Mouse (Mus musculus) heart, adult 2 months (tissue): ENCODE measurements around the gene Zmynd8. TPM values are rescaled to one million over a fixed set of nuclear protein-coding genes. Genes with fewer than 3 reads are reported as not detected.

Experiments used
- DNase-seq, 2 experiments: peaks; one replicate each; pipeline ENCODE4 v3.0.0; 2021
- H3K27ac ChIP-seq: fragments of 200-600 bp; 2 replicates; pipeline ENCODE4 v1.8.1; 2022
- H3K27me3 ChIP-seq: fragments of 200-500 bp; 2 replicates; pipeline ENCODE4 v1.6.1; 2012; ENCODE audit warnings: mild to moderate bottlenecking, low read length, inconsistent platforms, mixed read lengths; ENCODE audit not compliant: control insufficient read depth, insufficient read depth
- H3K36me3 ChIP-seq: fragments of 200-500 bp; 2 replicates; pipeline ENCODE4 v1.6.1; 2012; ENCODE audit warnings: low read length, inconsistent platforms; ENCODE audit not compliant: control insufficient read depth, insufficient read depth
- H3K4me1 ChIP-seq: fragments of 200-500 bp; 2 replicates; pipeline ENCODE4 v1.6.1; 2011; ENCODE audit warnings: low read length; ENCODE audit not compliant: control insufficient read depth, insufficient read depth
- H3K4me3 ChIP-seq: fragments of 200-600 bp; 2 replicates; pipeline ENCODE4 v1.8.1; 2022
- H3K79me2 ChIP-seq: fragments of 200-500 bp; replicated peaks from 2 replicates; pipeline ENCODE4 v1.6.1; 2012; ENCODE audit warnings: mild to moderate bottlenecking, inconsistent platforms, low read length, moderate library complexity, mixed read lengths; ENCODE audit not compliant: control insufficient read depth, insufficient read depth
- H3K9ac ChIP-seq: fragments of 200-500 bp; 2 replicates; pipeline ENCODE4 v1.6.1; 2012; ENCODE audit warnings: low read depth, mild to moderate bottlenecking, control low read depth, inconsistent platforms, low read length, mixed read lengths
- CTCF ChIP-seq: fragments of 200-600 bp; IDR thresholded peaks from 2 replicates; pipeline ENCODE4 v1.8.1; 2022; ENCODE audit warnings: antibody characterized with exemption, mild to moderate bottlenecking, moderate library complexity
- EP300 ChIP-seq: fragments of 200-500 bp; IDR thresholded peaks from 2 replicates; pipeline ENCODE4 v1.6.1; 2011; ENCODE audit warnings: low read depth, low read length, control low read depth; ENCODE audit not compliant: insufficient read depth
- POLR2A ChIP-seq: fragments of 200-500 bp; IDR thresholded peaks from 2 replicates; pipeline ENCODE4 v1.6.1; 2011; ENCODE audit warnings: mild to moderate bottlenecking, low read depth, low read length, control low read depth; ENCODE audit not compliant: insufficient read depth
- WGBS: fragments of 180-500 bp; shearing (Covaris S2); methylation state at CpG from one replicate; pipeline ENCODE4 v1.1.7; 2018; 5-methylcytosine and 5-hydroxymethylcytosine counted together
- intact Hi-C: fragments of 180-260 bp; cut with DNase I; formaldehyde crosslinking; loops from one replicate; pipeline ENCODE4 v1.15.1; 2025
- polyA plus RNA-seq: library from polyadenylated mRNA; depleted of rRNA; stranded (reverse); fragments of >200 nt; gene quantifications from 2 replicates; pipeline ENCODE4 v1.2.3, GENCODE M21; 2012
- total RNA-seq, 2 experiments: library from RNA; stranded (reverse); gene quantifications; 2 replicates each; pipeline ENCODE4 v1.2.3; 2021

Gene Zmynd8
- total and polyA plus RNA-seq, 3 experiments = 20.4 to 47.2 (median 44.4) TPM

GRCm38 (mm10) chr2:165834601-165835000, 64.2 kb downstream of the Zmynd8 start:
- no peaks in the 10 kb centered on the region for H3K79me2 ChIP-seq
- H3K36me3 ChIP-seq = peaks cover 10% of the 10 kb centered on the region
- intact Hi-C loops = no loop called here
- H3K9ac ChIP-seq = no peak overlapping the region
- no peak overlapping the region for H3K4me3 ChIP-seq
- no peaks in the 10 kb centered on the region for H3K27me3 ChIP-seq
- peaks cover 7% of the 10 kb centered on the region for H3K4me1 ChIP-seq
- no peak for DNase-seq
- 74% methylated on average over 13 of the region's 13 CpGs for WGBS
- peak overlapping the region; percentile 44 for H3K27ac ChIP-seq
- TF ChIP-seq EP300 (no peak), POLR2A (no peak), CTCF (no peak)

- Histone ChIP-seq H3K9ac (no peak overlapping the region), H3K79me2 (no peaks in the 10 kb centered on the region), H3K4me3 (no peak overlapping the region), H3K27ac (peak overlapping the region; percentile 40), H3K27me3 (no peaks in the 10 kb centered on the region), H3K36me3 (peaks cover 10% of the 10 kb centered on the region), H3K4me1 (peaks cover 7% of the 10 kb centered on the region)
- intact Hi-C loops = no loop called here
- TF ChIP-seq CTCF (no peak), POLR2A (no peak), EP300 (no peak)
- DNase-seq = no peak
- 86% methylated on average over 9 of the region's 9 CpGs for WGBS
Observed at GRCm38 (mm10) chr2:165833468-165833867, 65.3 kb downstream of the Zmynd8 start.

- DNase-seq = no peak
- no peak overlapping the region for H3K9ac ChIP-seq
- peak overlapping the region; percentile 75 for H3K27ac ChIP-seq
- peaks cover 10% of the 10 kb centered on the region for H3K36me3 ChIP-seq
- WGBS = 51% methylated on average over 9 of the region's 9 CpGs
- no peaks in the 10 kb centered on the region for H3K79me2 ChIP-seq
- H3K4me3 ChIP-seq = no peak overlapping the region
- intact Hi-C loops = no loop called here
- no peak for TF ChIP-seq CTCF
- no peak for TF ChIP-seq POLR2A
- no peak for TF ChIP-seq EP300
- no peaks in the 10 kb centered on the region for H3K27me3 ChIP-seq
- peaks cover 7% of the 10 kb centered on the region for H3K4me1 ChIP-seq
Observed at GRCm38 (mm10) chr2:165832720-165833119, 66.1 kb downstream of the Zmynd8 start.

DNA sequence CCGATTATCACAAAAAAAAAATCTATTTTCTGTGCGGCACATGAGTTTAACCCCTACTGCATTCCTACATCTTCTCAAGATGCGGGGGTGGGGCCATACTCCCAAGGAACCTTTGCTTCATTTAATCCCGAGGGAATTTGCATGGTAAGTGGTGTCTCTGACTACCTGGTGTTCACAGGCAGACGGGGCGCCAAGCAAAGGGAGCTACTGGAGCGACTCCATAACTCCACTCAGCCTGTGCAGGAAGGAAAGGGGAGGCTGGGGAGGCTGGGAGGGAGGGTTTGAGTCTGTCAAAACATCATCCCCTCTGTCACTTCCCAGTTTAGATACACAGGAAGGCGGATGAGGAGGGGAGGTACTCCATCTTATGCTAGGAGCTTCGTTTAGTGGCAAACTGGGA, 66.5 kb downstream of the Zmynd8 start:
- Histone ChIP-seq H3K79me2 (no peaks in the 10 kb centered on the region), H3K27me3 (no peaks in the 10 kb centered on the region), H3K9ac (no peak overlapping the region), H3K4me1 (peaks cover 7% of the 10 kb centered on the region), H3K36me3 (peaks cover 10% of the 10 kb centered on the region), H3K4me3 (no peak overlapping the region), H3K27ac (peak overlapping the region; percentile 75)
- TF ChIP-seq POLR2A = no peak
- TF ChIP-seq CTCF = no peak
- no peak for TF ChIP-seq EP300
- DNase-seq = peak in 1 of 2 experiments; percentile 56
- 36% methylated on average over 9 of the region's 9 CpGs for WGBS
- intact Hi-C loops = no loop called here

DNA sequence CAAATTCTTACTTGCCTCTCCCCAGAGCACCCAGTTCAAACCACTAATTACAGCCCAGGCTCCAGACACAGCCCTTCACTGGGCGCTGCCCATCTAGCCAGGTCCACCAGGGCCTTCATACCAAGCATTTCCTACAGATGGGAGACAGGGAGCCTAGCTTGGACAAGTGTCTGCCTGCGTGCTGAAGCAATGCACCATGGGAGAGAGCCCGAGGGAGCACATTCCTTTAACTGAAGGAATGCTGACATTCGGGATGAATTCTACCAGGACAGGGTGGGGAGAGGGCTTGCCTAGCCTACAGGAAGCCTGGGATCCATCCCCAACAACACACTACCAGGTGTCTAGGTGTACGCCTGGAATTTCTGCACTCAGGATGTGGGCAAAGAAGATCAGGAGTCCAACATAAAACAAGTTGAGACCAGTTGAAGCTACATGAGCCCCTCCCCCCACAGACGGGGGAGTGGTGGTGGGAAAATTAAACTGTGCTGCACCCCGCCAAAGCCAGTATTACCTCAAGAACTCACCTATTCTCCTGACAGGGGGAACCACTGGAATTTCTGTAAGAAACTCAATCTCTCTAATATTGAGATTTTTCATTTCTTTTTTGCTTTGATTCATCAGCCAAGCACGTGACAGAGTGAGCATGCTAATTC, 67.1 kb downstream of the Zmynd8 start:
- no peaks in the 10 kb centered on the region for H3K79me2 ChIP-seq
- no peak overlapping the region for H3K9ac ChIP-seq
- H3K36me3 ChIP-seq = peaks cover 10% of the 10 kb centered on the region
- H3K4me1 ChIP-seq = peaks cover 7% of the 10 kb centered on the region
- TF ChIP-seq POLR2A = no peak
- no peak for TF ChIP-seq CTCF
- no peak for TF ChIP-seq EP300
- 57% methylated on average over 8 of the region's 8 CpGs for WGBS
- no peak overlapping the region for H3K4me3 ChIP-seq
- peak overlapping the region; percentile 75; the same call in 1 of the 2 replicates for H3K27ac ChIP-seq
- H3K27me3 ChIP-seq = no peaks in the 10 kb centered on the region
- intact Hi-C loops = no loop called here
- no peak for DNase-seq

DNA sequence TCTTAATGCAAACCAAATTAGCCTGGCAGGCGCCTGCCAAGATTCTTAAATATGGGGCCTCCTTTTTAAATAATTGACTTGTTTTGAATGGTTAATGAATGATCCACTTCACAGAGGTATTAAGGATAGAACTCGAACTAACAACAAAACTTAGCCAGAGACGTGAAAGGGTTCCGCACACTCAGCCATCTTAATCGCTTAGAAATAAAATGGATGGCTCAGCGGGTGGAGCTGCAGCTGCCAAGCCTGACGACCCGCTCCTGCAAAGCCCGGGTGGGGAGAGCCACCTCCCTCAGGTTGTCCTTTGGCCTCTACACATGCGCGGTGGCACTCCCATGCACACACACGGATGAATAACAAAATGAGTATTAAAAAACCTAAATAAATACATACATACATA, 70.0 kb downstream of the Zmynd8 start:
- Histone ChIP-seq H3K27ac (no peak overlapping the region), H3K4me1 (peaks cover 15% of the 10 kb centered on the region), H3K9ac (no peak overlapping the region), H3K27me3 (no peaks in the 10 kb centered on the region), H3K79me2 (no peaks in the 10 kb centered on the region), H3K36me3 (peaks cover 13% of the 10 kb centered on the region), H3K4me3 (no peak overlapping the region)
- intact Hi-C loops = no loop called here
- no peak for TF ChIP-seq EP300
- no peak for TF ChIP-seq POLR2A
- TF ChIP-seq CTCF = no peak
- WGBS = 87% methylated on average over 12 of the region's 12 CpGs
- DNase-seq = no peak
